Mouse (Mus musculus) cerebellum, adult 2 months (tissue): ENCODE data around the gene Arrb1. TPM values are rescaled to one million over a fixed set of nuclear protein-coding genes. Genes with fewer than 3 reads are reported as not detected.

Source experiments
- DNase-seq, 2 experiments: peaks; one replicate each; pipeline ENCODE4 v3.0.0; 2021
- H3K27ac ChIP-seq: fragments of 200-500 bp; 2 replicates; pipeline ENCODE4 v1.5.1; 2012; ENCODE audit warnings: low read length, control low read depth, inconsistent platforms; ENCODE audit not compliant: insufficient read depth
- H3K27me3 ChIP-seq: fragments of 200-500 bp; 2 replicates; pipeline ENCODE4 v1.6.1; 2012; ENCODE audit warnings: inconsistent platforms, mild to moderate bottlenecking, low read length, moderate library complexity; ENCODE audit not compliant: control insufficient read depth, insufficient read depth
- H3K4me1 ChIP-seq: fragments of 200-500 bp; 2 replicates; pipeline ENCODE4 v1.6.1; 2011; ENCODE audit warnings: low read length; ENCODE audit not compliant: control insufficient read depth, insufficient read depth
- H3K4me3 ChIP-seq: fragments of 200-500 bp; replicated peaks from 2 replicates; pipeline ENCODE3; 2011; ENCODE audit warnings: mild to moderate bottlenecking, low read depth, low read length, control low read depth; ENCODE audit not compliant: insufficient read depth
- CTCF ChIP-seq: fragments of 200-500 bp; IDR thresholded peaks from 2 replicates; pipeline ENCODE4 v1.5.1; 2011; ENCODE audit warnings: low read depth, mild to moderate bottlenecking, control low read depth, low read length, moderate library complexity, borderline replicate concordance; ENCODE audit not compliant: insufficient read depth
- POLR2A ChIP-seq: fragments of 200-500 bp; IDR thresholded peaks from 2 replicates; pipeline ENCODE4 v1.6.1; 2011; ENCODE audit warnings: low read length, control low read depth, borderline replicate concordance; ENCODE audit not compliant: insufficient read depth
- WGBS: fragments of 180-500 bp; shearing (Covaris S2); methylation state at CpG from one replicate; pipeline ENCODE4 v1.1.7; 2018; 5-methylcytosine and 5-hydroxymethylcytosine counted together
- polyA plus RNA-seq: library from polyadenylated mRNA; depleted of rRNA; stranded (reverse); fragments of >200 nt; gene quantifications from 2 replicates; pipeline ENCODE4 v1.2.3, GENCODE M21; 2012; rRNA removed

Arrb1 gene
- polyA plus RNA-seq, 1 experiment: 111 TPM

GRCm38 (mm10) chr7:99654244-99654643 is 119.0 kb downstream of the Arrb1 start:
- H3K27me3 ChIP-seq: no peaks in the 10 kb centered on the region
- DNase-seq: no peak
- H3K4me3 ChIP-seq: no peak overlapping the region
- no peaks in the 10 kb centered on the region; the same call in 1 of the 2 replicates for H3K4me1 ChIP-seq
- no peak overlapping the region for H3K27ac ChIP-seq
- TF ChIP-seq POLR2A: no peak
- TF ChIP-seq CTCF: no peak
- 85% methylated on average over 11 of the region's 11 CpGs for WGBS

Other genes with a start within 250 kb of the Arrb1 start
- 24.9 and 25.4 TPM in 2 replicates for gene Serpinh1, start 182.2 kb upstream of the Arrb1 start, polyA plus RNA-seq
- 49.4 and 50.0 TPM in 2 replicates for gene Gdpd5, start 154.1 kb upstream of the Arrb1 start, polyA plus RNA-seq
- gene Klhl35, start 69.5 kb upstream of the Arrb1 start, polyA plus RNA-seq: 1.1 and 1.4 TPM in 2 replicates
- 391 and 434 TPM in 2 replicates for gene Rps3, start 51.7 kb upstream of the Arrb1 start, polyA plus RNA-seq
- 4.0 and 4.8 TPM in 2 replicates for gene Tpbgl, start 91.6 kb downstream of the Arrb1 start, polyA plus RNA-seq
- gene Slco2b1, start 175.9 kb downstream of the Arrb1 start, polyA plus RNA-seq: 8.1 and 9.4 TPM in 2 replicates
- not detected in 2 replicates for gene Olfr520, start 194.8 kb downstream of the Arrb1 start, polyA plus RNA-seq
- not detected in 2 replicates for gene Olfr521, start 228.0 kb downstream of the Arrb1 start, polyA plus RNA-seq